Mouse (Mus musculus): ENCODE results near the gene Plin4. TPM values are rescaled to one million over a fixed set of nuclear protein-coding genes. Genes with fewer than 3 reads are reported as not detected.

The Plin4 gene
- polyA plus RNA-seq, 1 experiment from 2014 or later: 0.10 TPM

DNA sequence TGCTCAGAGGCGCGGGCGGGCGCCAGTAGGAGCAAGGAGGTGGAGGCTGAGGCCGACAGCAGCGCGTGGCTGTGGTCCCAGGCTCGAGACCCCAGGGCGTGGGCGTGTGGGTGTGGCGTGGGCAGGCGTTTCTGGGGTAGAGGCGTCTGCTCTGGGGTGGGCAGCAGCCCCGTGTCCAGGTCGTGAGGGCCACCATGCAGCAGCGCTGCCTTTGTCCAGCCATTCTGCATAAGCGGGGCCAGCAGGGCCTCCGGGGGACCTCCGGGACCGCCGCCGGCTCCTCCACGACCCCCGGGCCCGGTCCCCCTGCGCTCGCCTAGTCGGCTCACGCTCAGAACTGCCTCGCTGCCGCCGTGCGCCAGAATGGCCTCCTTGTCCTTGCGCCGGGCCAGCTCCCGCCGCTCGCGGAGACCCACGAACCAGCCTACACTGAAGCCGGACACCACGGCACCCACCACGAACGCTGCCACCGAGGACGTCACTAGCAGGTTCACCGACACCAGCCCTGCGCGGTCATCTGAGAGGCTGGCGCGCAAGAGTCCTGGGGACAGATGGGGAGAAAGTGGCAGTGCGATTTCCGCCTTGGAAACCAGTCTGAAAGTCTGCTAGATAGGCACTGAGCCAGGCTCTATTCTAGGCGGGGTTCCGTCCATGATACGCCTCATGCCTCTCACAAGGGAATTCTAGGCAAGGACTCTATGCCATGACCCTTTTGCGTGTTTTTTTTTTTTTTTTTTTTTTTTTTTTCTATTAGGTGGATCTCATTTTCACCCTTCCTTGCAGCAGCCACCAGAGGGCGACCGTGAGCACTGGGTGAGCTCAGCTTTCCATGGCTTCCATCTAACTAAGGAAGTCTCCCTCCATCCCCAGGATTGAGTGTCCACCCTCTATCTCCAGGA lies 15.0 kb upstream of the Plin4 start:
- peak overlapping the region; percentile 36 for H3K4me3 ChIP-seq
- H3K36me3 ChIP-seq: no peaks in the 10 kb centered on the region
- H3K9ac ChIP-seq: peak overlapping the region; percentile 51
- ATAC-seq (ENCODE audit: insufficient number of reproducible peaks, insufficient read depth, low FRiP score, low TSS enrichment): no peak
- 5% methylated on average over 58 of the region's 59 CpGs for WGBS
- H3K27ac ChIP-seq: no peak overlapping the region
- peaks cover 52% of the 10 kb centered on the region for H3K27me3 ChIP-seq
- H3K4me1 ChIP-seq: peaks cover 19% of the 10 kb centered on the region
- peak overlapping the region; percentile 65 for H3K4me2 ChIP-seq (replicated peaks)
- peaks cover 15% of the 10 kb centered on the region for H3K9me3 ChIP-seq

DNA sequence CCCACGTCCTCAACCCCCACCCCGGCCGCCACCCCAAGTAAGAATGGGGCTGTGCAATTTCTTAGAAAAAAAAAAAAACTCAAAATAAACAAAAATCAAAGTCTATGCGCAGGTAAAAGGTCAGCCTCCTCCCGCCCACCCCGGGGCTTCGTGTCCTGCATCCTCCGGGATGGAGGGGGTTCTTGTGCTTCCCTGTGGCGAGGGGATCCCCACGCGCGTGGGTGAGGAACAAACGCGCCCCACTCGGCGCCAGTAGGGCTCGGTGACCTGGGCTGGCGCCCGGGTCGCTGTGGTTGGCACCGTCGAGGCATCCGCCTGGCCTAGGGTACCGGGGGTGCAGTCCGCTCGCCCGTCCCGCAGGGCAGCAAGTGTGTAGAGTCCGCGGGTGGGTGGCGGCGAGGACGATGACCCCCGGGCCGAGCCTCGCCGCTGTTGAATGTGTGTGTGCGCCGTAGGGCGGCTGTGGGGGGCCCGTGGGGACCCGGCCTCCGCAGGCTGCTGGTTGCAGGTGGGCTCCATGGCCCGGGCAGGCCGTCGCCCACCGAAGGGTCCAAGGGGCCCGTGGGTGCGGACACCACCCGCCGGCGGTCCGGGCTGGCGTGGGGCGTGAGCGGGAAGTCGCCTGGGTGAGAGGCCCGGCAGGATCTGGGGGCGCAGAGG lies 14.2 kb upstream of the Plin4 start:
- H3K4me2 ChIP-seq (replicated peaks): peak overlapping the region; percentile 65
- H3K4me1 ChIP-seq: peaks cover 20% of the 10 kb centered on the region
- 42% methylated on average over 59 of the region's 59 CpGs for WGBS
- peak overlapping the region; percentile 36 for H3K4me3 ChIP-seq
- H3K9ac ChIP-seq: peak overlapping the region; percentile 51
- no peaks in the 10 kb centered on the region for H3K36me3 ChIP-seq
- peaks cover 60% of the 10 kb centered on the region for H3K27me3 ChIP-seq
- no peak for ATAC-seq (ENCODE audit: insufficient number of reproducible peaks, insufficient read depth, low FRiP score, low TSS enrichment)
- H3K27ac ChIP-seq: no peak overlapping the region
- peaks cover 15% of the 10 kb centered on the region for H3K9me3 ChIP-seq

- Histone ChIP-seq H3K36me3 (no peaks in the 10 kb centered on the region), H3K4me2 (replicated peaks) (no peak overlapping the region), H3K4me3 (no peak overlapping the region), H3K27ac (no peak overlapping the region), H3K9me3 (peaks cover 15% of the 10 kb centered on the region), H3K27me3 (peaks cover 67% of the 10 kb centered on the region), H3K9ac (no peak overlapping the region), H3K4me1 (peaks cover 20% of the 10 kb centered on the region)
- no peak for ATAC-seq (ENCODE audit: insufficient number of reproducible peaks, insufficient read depth, low FRiP score, low TSS enrichment)
- WGBS: 88% methylated on average over 12 of the region's 12 CpGs
Observed at GRCm38 (mm10) chr17:56123161-56123560, 13.6 kb upstream of the Plin4 start.

DNA sequence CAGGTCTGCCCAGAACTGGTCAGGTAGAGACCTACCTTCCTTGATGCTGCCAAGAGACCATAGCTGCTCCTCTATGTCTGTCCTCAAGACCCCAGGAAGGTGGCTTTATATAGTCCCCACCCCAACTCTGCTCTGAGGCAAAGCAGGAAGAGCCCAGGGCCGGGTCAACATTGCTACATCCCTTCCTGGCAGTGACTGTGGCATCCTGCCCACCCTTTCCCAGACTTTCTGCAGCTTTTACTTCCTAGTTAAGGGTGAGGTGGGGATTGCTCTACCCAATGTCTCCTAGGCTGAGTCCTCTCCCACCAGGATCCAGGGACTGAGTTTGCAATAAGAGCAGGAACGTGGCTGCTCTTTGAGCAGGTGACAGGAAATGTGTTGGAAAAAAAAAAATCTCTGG lies 12.2 kb upstream of the Plin4 start, which contains the start of gene Lrg1:
Gene Lrg1, minus strand, starts transcription at position 176 of the 400 bp plus-strand sequence.
- 66% methylated on average over 2 of the region's 2 CpGs for WGBS
- no peaks in the 10 kb centered on the region for H3K36me3 ChIP-seq
- no peak for ATAC-seq (ENCODE audit: insufficient number of reproducible peaks, insufficient read depth, low FRiP score, low TSS enrichment)
- no peak within 1 kb of the TSS for H3K4me3 ChIP-seq
- no peak within 1 kb of the TSS for H3K9ac ChIP-seq
- peaks cover 77% of the 10 kb centered on the region for H3K27me3 ChIP-seq
- H3K27ac ChIP-seq: no peak within 1 kb of the TSS
- H3K4me2 ChIP-seq (replicated peaks): 0 out of 2 replicates have a peak within 1 kb of the TSS, but pooled peaks have one; percentile 22
- H3K4me1 ChIP-seq: peaks cover 26% of the 10 kb centered on the region
- peaks cover 15% of the 10 kb centered on the region for H3K9me3 ChIP-seq

- ATAC-seq (ENCODE audit: insufficient number of reproducible peaks, insufficient read depth, low FRiP score, low TSS enrichment): no peak
- H3K4me2 ChIP-seq (replicated peaks): peak overlapping the region; percentile 22
Observed at GRCm38 (mm10) chr17:56119981-56120880, 10.6 kb upstream of the Plin4 start.

GRCm38 (mm10) chr17:56119431-56119830 lies 9.8 kb upstream of the Plin4 start:
- Histone ChIP-seq H3K27me3 (peaks cover 81% of the 10 kb centered on the region), H3K4me3 (peak overlapping the region; percentile 9; the same call in 1 of the 2 replicates), H3K27ac (no peak overlapping the region), H3K4me2 (replicated peaks) (peak overlapping the region; percentile 2; the same call in 1 of the 2 replicates), H3K4me1 (peaks cover 24% of the 10 kb centered on the region), H3K9me3 (peaks cover 15% of the 10 kb centered on the region), H3K36me3 (no peaks in the 10 kb centered on the region), H3K9ac (no peak overlapping the region)
- 41% methylated on average over 12 of the region's 12 CpGs for WGBS
- no peak for ATAC-seq (ENCODE audit: insufficient number of reproducible peaks, insufficient read depth, low FRiP score, low TSS enrichment)

More at GRCm38 (mm10) chr17:56119981-56120880, 10.6 kb upstream of the Plin4 start:
- Histone ChIP-seq H3K27ac (no peak overlapping the region), H3K36me3 (no peaks in the 10 kb centered on the region), H3K9me3 (peaks cover 15% of the 10 kb centered on the region), H3K4me3 (0 out of 2 replicates have a peak overlapping the region, but pooled peaks have one; percentile 12), H3K27me3 (peaks cover 85% of the 10 kb centered on the region), H3K4me1 (peaks cover 26% of the 10 kb centered on the region), H3K9ac (no peak overlapping the region)
- WGBS: 6% methylated on average over 66 of the region's 66 CpGs

DNA sequence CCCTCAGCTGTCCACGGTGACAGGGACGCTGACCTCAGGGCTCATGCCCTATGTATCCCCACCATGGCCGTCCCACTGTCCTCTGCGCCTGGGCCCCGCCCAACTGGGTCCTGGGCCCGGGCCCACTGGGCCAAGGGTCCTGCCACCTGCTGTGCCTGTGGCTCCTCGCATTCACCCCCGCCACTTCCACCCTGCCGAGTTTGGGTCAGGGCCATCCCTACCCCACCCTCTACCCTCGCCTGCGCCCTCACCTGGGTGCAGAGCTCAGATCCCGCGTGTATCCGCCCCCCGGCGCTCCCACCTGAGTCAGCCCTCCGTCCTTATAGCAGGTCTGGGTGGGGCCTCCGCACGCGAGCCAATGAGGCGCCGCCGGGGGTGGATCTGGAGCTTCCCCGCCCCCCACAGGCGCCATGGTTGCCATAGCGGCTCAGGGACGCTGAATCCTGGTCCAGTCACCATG lies 7.7 kb upstream of the Plin4 start, which contains the start of gene Plin5:
Gene Plin5, minus strand, starts transcription at position 346 of the 460 bp plus-strand sequence.
- H3K27ac ChIP-seq: no peak within 1 kb of the TSS
- no peak for ATAC-seq (ENCODE audit: insufficient number of reproducible peaks, insufficient read depth, low FRiP score, low TSS enrichment)
- peaks cover 59% of the 10 kb centered on the region for H3K27me3 ChIP-seq
- H3K9me3 ChIP-seq: peaks cover 3% of the 10 kb centered on the region
- H3K36me3 ChIP-seq: no peaks in the 10 kb centered on the region; the same call in 1 of the 2 replicates
- H3K4me3 ChIP-seq: peak within 1 kb of the TSS; percentile 26
- H3K4me1 ChIP-seq: peaks cover 17% of the 10 kb centered on the region
- H3K9ac ChIP-seq: no peak within 1 kb of the TSS
- WGBS: under 1% methylated on average over 27 of the region's 27 CpGs
- H3K4me2 ChIP-seq (replicated peaks): peak within 1 kb of the TSS; percentile 49

DNA sequence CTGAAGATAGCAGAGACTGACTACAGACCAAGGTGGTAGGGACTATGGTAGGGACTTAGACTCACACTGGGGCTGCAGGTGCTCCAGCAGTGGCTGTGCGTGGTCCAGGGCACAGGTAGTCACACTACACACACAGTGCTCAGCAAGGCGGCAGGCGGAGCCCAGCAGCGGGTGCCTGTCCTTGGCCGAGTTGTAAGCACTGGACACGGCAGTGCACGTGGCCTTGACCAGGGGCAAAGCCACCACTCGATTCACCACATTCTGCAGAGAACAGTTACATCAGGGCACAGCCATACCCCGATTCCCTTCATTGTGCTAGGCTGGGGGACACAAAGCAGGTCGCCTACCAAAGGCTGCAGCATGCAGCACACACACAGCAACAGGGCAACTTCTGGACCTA lies 6.6 kb upstream of the Plin4 start:
- Histone ChIP-seq H3K4me3 (no peak overlapping the region), H3K9me3 (no peaks in the 10 kb centered on the region), H3K9ac (no peak overlapping the region), H3K36me3 (no peaks in the 10 kb centered on the region; the same call in 1 of the 2 replicates), H3K4me2 (replicated peaks) (no peak overlapping the region), H3K27me3 (peaks cover 48% of the 10 kb centered on the region), H3K27ac (no peak overlapping the region), H3K4me1 (peaks cover 17% of the 10 kb centered on the region)
- 77% methylated on average over 10 of the region's 10 CpGs for WGBS
- no peak for ATAC-seq (ENCODE audit: insufficient number of reproducible peaks, insufficient read depth, low FRiP score, low TSS enrichment)

DNA sequence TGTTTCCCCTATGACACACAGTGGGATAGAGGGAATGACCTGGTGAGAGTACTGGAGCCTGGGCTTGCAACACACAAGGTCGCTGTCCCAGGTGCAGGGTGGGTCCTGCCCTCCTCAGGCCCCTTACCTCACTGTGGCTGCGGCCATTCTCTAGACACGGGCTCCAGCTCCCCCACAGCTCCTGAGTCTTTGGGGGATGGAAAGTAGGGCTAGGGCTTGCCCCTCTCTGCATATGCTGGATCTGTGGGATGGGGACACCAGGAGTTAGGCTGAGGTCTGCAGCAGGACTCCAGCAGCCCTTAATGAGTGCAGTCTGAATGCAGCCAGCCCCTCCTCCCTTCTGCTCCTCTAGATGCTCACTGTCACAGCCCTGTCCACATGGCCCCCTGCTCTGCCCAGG lies 3.1 kb upstream of the Plin4 start:
- Histone ChIP-seq H3K9ac (no peak overlapping the region), H3K4me2 (replicated peaks) (no peak overlapping the region), H3K36me3 (no peaks in the 10 kb centered on the region; the same call in 1 of the 2 replicates), H3K4me3 (no peak overlapping the region), H3K27ac (no peak overlapping the region), H3K27me3 (peaks cover 16% of the 10 kb centered on the region), H3K4me1 (peaks cover 6% of the 10 kb centered on the region), H3K9me3 (no peaks in the 10 kb centered on the region)
- WGBS: 78% methylated on average over 3 of the region's 3 CpGs
- no peak for ATAC-seq (ENCODE audit: insufficient number of reproducible peaks, insufficient read depth, low FRiP score, low TSS enrichment)

DNA sequence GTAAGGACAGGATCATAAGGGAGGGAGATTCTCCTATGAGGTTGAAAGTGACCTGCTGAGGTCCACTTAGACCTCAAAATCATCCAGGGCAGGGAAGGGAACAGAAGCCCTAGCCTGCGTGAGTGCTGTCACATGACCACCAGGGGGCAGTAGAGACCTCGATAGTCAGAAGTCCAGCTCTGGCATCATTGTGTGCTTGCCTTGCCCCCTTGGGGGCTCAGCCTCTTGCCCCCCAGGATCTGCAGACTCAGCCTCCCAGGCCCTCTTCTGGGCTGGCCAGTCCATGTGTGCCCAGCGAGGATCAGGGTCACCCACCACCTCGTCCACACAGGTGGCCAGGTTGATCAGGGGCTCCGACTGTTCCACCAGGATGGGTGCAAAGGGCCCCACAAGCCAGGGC lies 2.3 kb upstream of the Plin4 start:
- H3K9ac ChIP-seq: no peak overlapping the region
- H3K27me3 ChIP-seq: peaks cover 8% of the 10 kb centered on the region
- no peak overlapping the region for H3K4me2 ChIP-seq (replicated peaks)
- H3K4me3 ChIP-seq: no peak overlapping the region
- no peaks in the 10 kb centered on the region; the same call in 1 of the 2 replicates for H3K36me3 ChIP-seq
- no peaks in the 10 kb centered on the region for H3K9me3 ChIP-seq
- H3K4me1 ChIP-seq: no peaks in the 10 kb centered on the region
- 0 out of 2 replicates have a peak, but pooled peaks have one; percentile 11 for ATAC-seq (ENCODE audit: insufficient number of reproducible peaks, insufficient read depth, low FRiP score, low TSS enrichment)
- 40% methylated on average over 5 of the region's 5 CpGs for WGBS
- no peak overlapping the region for H3K27ac ChIP-seq

DNA sequence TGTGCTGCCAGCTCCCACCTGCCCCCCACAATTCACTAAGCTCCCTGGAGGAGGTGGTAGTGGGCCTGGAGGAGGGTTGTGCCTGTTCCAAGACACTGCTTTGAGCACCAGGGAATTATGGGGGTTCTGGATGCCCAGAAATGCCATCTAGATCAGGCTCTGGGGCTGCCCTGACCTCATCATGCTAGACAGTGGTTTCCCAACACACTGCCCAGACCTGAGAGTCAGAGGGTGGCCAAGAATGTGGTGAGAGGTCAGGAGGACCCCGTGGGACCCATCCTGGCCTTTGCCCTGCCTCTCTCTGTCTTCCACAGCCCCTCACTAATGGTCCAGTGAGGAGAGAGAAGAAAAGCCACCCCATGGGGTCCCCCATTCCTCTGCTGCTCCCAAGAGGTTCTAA lies 1.4 kb upstream of the Plin4 start:
- Histone ChIP-seq H3K9me3 (no peaks in the 10 kb centered on the region), H3K27ac (no peak overlapping the region), H3K36me3 (no peaks in the 10 kb centered on the region; the same call in 1 of the 2 replicates), H3K4me1 (no peaks in the 10 kb centered on the region), H3K4me2 (replicated peaks) (no peak overlapping the region), H3K9ac (no peak overlapping the region), H3K27me3 (no peaks in the 10 kb centered on the region), H3K4me3 (no peak overlapping the region)
- ATAC-seq (ENCODE audit: insufficient number of reproducible peaks, insufficient read depth, low FRiP score, low TSS enrichment): no peak
- WGBS: 67% methylated on average over 1 of the region's 1 CpGs

Measured in embryonic facial prominence, embryonic 12.5 days (tissue).